Comparison of ENCODE assay signal across 30 mouse cellular contexts in the genomic region with DNA sequence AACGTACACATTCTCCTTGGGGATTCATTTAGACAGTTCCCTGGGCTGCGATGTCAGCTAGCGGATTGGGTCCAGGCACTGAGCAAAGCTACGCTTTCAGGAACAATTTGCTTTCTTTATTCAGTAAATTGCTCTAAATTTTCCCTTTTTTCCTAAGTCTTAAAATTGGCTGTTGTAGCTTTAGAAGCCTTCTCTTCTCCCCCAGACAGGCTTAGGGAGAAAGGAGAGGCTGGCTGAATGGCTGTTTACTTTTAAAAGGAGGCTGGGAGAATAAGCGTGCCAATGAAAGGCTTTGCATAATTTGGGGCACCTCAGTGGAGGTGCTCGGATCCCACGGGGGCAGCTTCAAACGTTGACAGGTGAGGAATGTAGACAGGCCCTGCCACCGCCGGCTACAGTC.
DNase-seq lines count a peak whose midpoint lies in the region; ATAC-seq and TF ChIP-seq lines count a peak whose summit lies in the region.
"Had no signal": no experiment of that assay in that cellular context is flagged by ENCODE, and none has a peak within 500 bp of the region (broad histone marks: within the 10 kb centered on the region; RNA-seq: fewer than 3 reads in every experiment).

No protein-coding gene starts in this region.

- no peaks in the 10 kb centered on the region for H3K36me3 ChIP-seq in hindbrain, embryonic 14.5 days (replicated peaks; ENCODE audit: control insufficient read depth, insufficient read depth)
- H3K36me3 ChIP-seq in hindbrain, postnatal 0 days (ENCODE audit: insufficient read depth, low read length), result no peaks in the 10 kb centered on the region
- no peaks in the 10 kb centered on the region for H3K36me3 ChIP-seq in embryonic facial prominence, embryonic 12.5 days
- H3K36me3 ChIP-seq in forebrain, embryonic 13.5 days (ENCODE audit: poor library complexity, severe bottlenecking), result no peaks in the 10 kb centered on the region
- H3K36me3 ChIP-seq in midbrain, embryonic 15.5 days (replicated peaks), result no peaks in the 10 kb centered on the region
- H3K36me3 ChIP-seq in kidney, embryonic 15.5 days, result no peaks in the 10 kb centered on the region
- H3K36me3 ChIP-seq: G1E; hindbrain, embryonic 10.5 days; limb, embryonic 10.5 days; liver, embryonic 15.5 days; lung, embryonic 15.5 days; neural tube, embryonic 13.5 days had no signal

- H3K4me3 ChIP-seq in hindbrain, embryonic 14.5 days (replicated peaks; ENCODE audit: low read length), result no peak overlapping the region
- no peak overlapping the region for H3K4me3 ChIP-seq in hindbrain, postnatal 0 days (ENCODE audit: low read length)
- H3K4me3 ChIP-seq in embryonic facial prominence, embryonic 12.5 days, result no peak overlapping the region
- no peak overlapping the region for H3K4me3 ChIP-seq in forebrain, embryonic 13.5 days
- no peak overlapping the region for H3K4me3 ChIP-seq in midbrain, embryonic 15.5 days
- H3K4me3 ChIP-seq in kidney, embryonic 15.5 days (replicated peaks), result no peak overlapping the region
- H3K4me3 ChIP-seq: erythroblast, embryonic 14.5 days; hindbrain, embryonic 10.5 days; limb, embryonic 10.5 days; liver, embryonic 15.5 days; lung, embryonic 15.5 days; neural tube, embryonic 13.5 days had no signal

- H3K27ac ChIP-seq in hindbrain, embryonic 14.5 days, result peak overlapping the region; percentile 17; the same call in 1 of the 2 replicates
- no peak overlapping the region for H3K27ac ChIP-seq in hindbrain, postnatal 0 days
- 0 out of 2 replicates have a peak overlapping the region, but pooled peaks have one; percentile 41 for H3K27ac ChIP-seq in embryonic facial prominence, embryonic 12.5 days
- H3K27ac ChIP-seq in forebrain, embryonic 13.5 days, result peak overlapping the region; percentile 59
- peak overlapping the region; percentile 27 for H3K27ac ChIP-seq in midbrain, embryonic 15.5 days
- no peak overlapping the region for H3K27ac ChIP-seq in kidney, embryonic 15.5 days
- H3K27ac ChIP-seq: hindbrain, embryonic 10.5 days; limb, embryonic 10.5 days; liver, embryonic 15.5 days; lung, embryonic 15.5 days; neural tube, embryonic 13.5 days had no signal

- TF ChIP-seq CTCF in hindbrain, postnatal 0 days (IDR thresholded peaks at IDR 0.05; ENCODE audit: low read depth), result no peak

- H3K4me1 ChIP-seq in hindbrain, embryonic 14.5 days (replicated peaks; ENCODE audit: control insufficient read depth, insufficient read depth, low read length), result peaks cover 28% of the 10 kb centered on the region
- H3K4me1 ChIP-seq in hindbrain, postnatal 0 days (ENCODE audit: insufficient read depth, low read length), result 0 out of 2 replicates have a peak, but pooled peaks cover 5% of the 10 kb centered on the region
- peaks cover 26% of the 10 kb centered on the region for H3K4me1 ChIP-seq in embryonic facial prominence, embryonic 12.5 days
- H3K4me1 ChIP-seq in forebrain, embryonic 13.5 days, result peaks cover 47% of the 10 kb centered on the region
- H3K4me1 ChIP-seq in midbrain, embryonic 15.5 days, result peaks cover 38% of the 10 kb centered on the region
- peaks cover 9% of the 10 kb centered on the region; the same call in 1 of the 2 replicates for H3K4me1 ChIP-seq in kidney, embryonic 15.5 days
- H3K4me1 ChIP-seq: liver, embryonic 15.5 days; lung, embryonic 15.5 days had no signal

- no peak overlapping the region for H3K4me2 ChIP-seq in hindbrain, embryonic 14.5 days (replicated peaks)
- H3K4me2 ChIP-seq in hindbrain, postnatal 0 days (ENCODE audit: low read depth, low read length), result no peak overlapping the region
- no peak overlapping the region for H3K4me2 ChIP-seq in embryonic facial prominence, embryonic 12.5 days (replicated peaks)
- H3K4me2 ChIP-seq in forebrain, embryonic 13.5 days, result peak overlapping the region; percentile 43
- no peak overlapping the region for H3K4me2 ChIP-seq in midbrain, embryonic 15.5 days
- H3K4me2 ChIP-seq in kidney, embryonic 15.5 days, result no peak overlapping the region
- H3K4me2 ChIP-seq: heart, embryonic 11.5 days; liver, embryonic 15.5 days; lung, embryonic 15.5 days; neural tube, embryonic 13.5 days had no signal

- DNase-seq in hindbrain, embryonic 14.5 days (ENCODE audit: low spot score), result no peak
- DNase-seq in hindbrain, postnatal 0 days (ENCODE audit: low spot score), result no peak
- no peak for DNase-seq in thymus, postnatal 4 days
- DNase-seq: adrenal gland, adult 8-10 months; cerebellum, adult 8-10 months; cerebellum, postnatal 36 days; embryo, embryonic 11 days; gastrocnemius, postnatal 14 days; heart, adult 11 months; kidney, adult 2 months; kidney, postnatal 14 days; liver; lung, postnatal 36 days; right cerebral cortex, postnatal 4 days; thymus, postnatal 14 days had no signal

- ATAC-seq in hindbrain, embryonic 14.5 days (ENCODE audit: low FRiP score), result no peak
- ATAC-seq in hindbrain, postnatal 0 days, result no peak
- no peak for ATAC-seq in embryonic facial prominence, embryonic 12.5 days (ENCODE audit: insufficient number of reproducible peaks, insufficient read depth, low FRiP score, low TSS enrichment)
- ATAC-seq in forebrain, embryonic 13.5 days, result peak; percentile 20; the same call in 1 of the 2 replicates
- no peak for ATAC-seq in midbrain, embryonic 15.5 days (replicated peaks)
- ATAC-seq in kidney, embryonic 15.5 days (replicated peaks; ENCODE audit: low FRiP score), result no peak
- ATAC-seq: inflammation-experienced regulatory T-cells, adult 6 months; Patski had no signal

- 19% methylated on average over 10 of the region's 10 CpGs for WGBS in hindbrain, embryonic 14.5 days
- 21% methylated on average over 10 of the region's 10 CpGs for WGBS in hindbrain, postnatal 0 days
- 16% methylated on average over 10 of the region's 10 CpGs for WGBS in embryonic facial prominence, embryonic 12.5 days
- 4% methylated on average over 10 of the region's 10 CpGs for WGBS in forebrain, embryonic 13.5 days
- 8% methylated on average over 10 of the region's 10 CpGs for whole genome bisulfite sequencing in midbrain, embryonic 15.5 days
- WGBS in kidney, embryonic 15.5 days, result 36% methylated on average over 10 of the region's 10 CpGs

- no peaks in the 10 kb centered on the region for H3K9me3 ChIP-seq in hindbrain, embryonic 14.5 days (ENCODE audit: control insufficient read depth, low read length)
- H3K9me3 ChIP-seq in hindbrain, postnatal 0 days (ENCODE audit: low read length), result no peaks in the 10 kb centered on the region
- H3K9me3 ChIP-seq in embryonic facial prominence, embryonic 12.5 days, result no peaks in the 10 kb centered on the region
- no peaks in the 10 kb centered on the region for H3K9me3 ChIP-seq in forebrain, embryonic 13.5 days (replicated peaks)
- H3K9me3 ChIP-seq in midbrain, embryonic 15.5 days, result no peaks in the 10 kb centered on the region
- H3K9me3 ChIP-seq in kidney, embryonic 15.5 days (replicated peaks), result no peaks in the 10 kb centered on the region
- H3K9me3 ChIP-seq: hindbrain, embryonic 10.5 days; limb, embryonic 10.5 days; liver, embryonic 15.5 days; lung, embryonic 15.5 days; neural tube, embryonic 13.5 days had no signal

- no peaks in the 10 kb centered on the region for H3K27me3 ChIP-seq in hindbrain, embryonic 14.5 days (ENCODE audit: control insufficient read depth, insufficient read depth, low read length)
- no peaks in the 10 kb centered on the region for H3K27me3 ChIP-seq in hindbrain, postnatal 0 days (ENCODE audit: insufficient read depth, low read length)
- no peaks in the 10 kb centered on the region for H3K27me3 ChIP-seq in embryonic facial prominence, embryonic 12.5 days
- H3K27me3 ChIP-seq in forebrain, embryonic 13.5 days, result no peaks in the 10 kb centered on the region; the same call in 1 of the 2 replicates
- H3K27me3 ChIP-seq in midbrain, embryonic 15.5 days (replicated peaks), result no peaks in the 10 kb centered on the region
- H3K27me3 ChIP-seq in kidney, embryonic 15.5 days, result no peaks in the 10 kb centered on the region
- H3K27me3 ChIP-seq: CH12.LX; liver, embryonic 15.5 days; lung, embryonic 15.5 days; neural tube, embryonic 13.5 days; Patski had no signal

- no peak overlapping the region for H3K9ac ChIP-seq in hindbrain, embryonic 14.5 days
- H3K9ac ChIP-seq in hindbrain, postnatal 0 days (replicated peaks; ENCODE audit: low read length), result no peak overlapping the region
- no peak overlapping the region for H3K9ac ChIP-seq in embryonic facial prominence, embryonic 12.5 days
- H3K9ac ChIP-seq in forebrain, embryonic 13.5 days, result no peak overlapping the region
- H3K9ac ChIP-seq in midbrain, embryonic 15.5 days, result no peak overlapping the region
- H3K9ac ChIP-seq in kidney, embryonic 15.5 days, result no peak overlapping the region
- H3K9ac ChIP-seq: liver, embryonic 15.5 days; lung, embryonic 15.5 days; neural tube, embryonic 13.5 days had no signal

Comparison
In these comparisons a context has a peak if more than half of its experiments do, and no peak if none do; other contexts are left out.
1. H3K27ac ChIP-seq: peak in hindbrain, embryonic 14.5 days (single experiment), embryonic facial prominence, embryonic 12.5 days (single experiment), forebrain, embryonic 13.5 days (single experiment) and midbrain, embryonic 15.5 days (single experiment); none in hindbrain, postnatal 0 days (single experiment) and kidney, embryonic 15.5 days (single experiment).